Mouse (Mus musculus) embryonic facial prominence, embryonic 10.5 days (tissue): ENCODE data around the gene Sult1e1. TPM values are rescaled to one million over a fixed set of nuclear protein-coding genes. Genes with fewer than 3 reads are reported as not detected.

ENCODE experiments used
- DNase-seq: peaks from one replicate; pipeline ENCODE4 v3.0.0-alpha.2; 2017; ENCODE audit warnings: low spot score
- H3K27ac ChIP-seq: fragments of 300-500 bp; sonication (generic); replicated peaks from 2 replicates; pipeline ENCODE4 v1.5.1; 2016; ENCODE audit warnings: mild to moderate bottlenecking
- H3K27me3 ChIP-seq: fragments of 300-500 bp; sonication (generic); replicated peaks from 2 replicates; pipeline ENCODE4 v1.6.1; 2016; ENCODE audit warnings: low read depth, mild to moderate bottlenecking; ENCODE audit not compliant: poor library complexity, severe bottlenecking
- H3K36me3 ChIP-seq: fragments of 300-500 bp; sonication (generic); replicated peaks from 2 replicates; pipeline ENCODE4 v1.6.1; 2016; ENCODE audit warnings: mild to moderate bottlenecking, moderate library complexity
- H3K4me1 ChIP-seq: fragments of 300-500 bp; sonication (generic); 2 replicates; pipeline ENCODE4 v1.6.1; 2016
- H3K4me3 ChIP-seq: fragments of 300-500 bp; sonication (generic); 2 replicates; pipeline ENCODE4 v1.5.1; 2016; ENCODE audit warnings: mild to moderate bottlenecking, moderate library complexity
- H3K9me3 ChIP-seq: fragments of 300-500 bp; sonication (generic); 2 replicates; pipeline ENCODE4 v1.6.1; 2016; ENCODE audit warnings: mild to moderate bottlenecking
- WGBS: fragments of 180-500 bp; shearing (Covaris S2); methylation state at CpG from one replicate; pipeline ENCODE4 v1.1.7; 2016; 5-methylcytosine and 5-hydroxymethylcytosine counted together
- microRNA-seq: library from miRNA; unstranded; fragments of <30 nt; microRNA quantifications from one replicate; pipeline ENCODE4, GENCODE M21; 2017
- polyA plus RNA-seq: library from polyadenylated mRNA; unstranded; fragments of >200 nt; fragmentation: Nextera tagmentation; extraction: Ambion mirVana; gene quantifications from 2 replicates; pipeline ENCODE4 v1.2.1, GENCODE M21; 2016

The Sult1e1 gene
- polyA plus RNA-seq, 1 experiment from 2014 or later = 1.1 TPM

DNA sequence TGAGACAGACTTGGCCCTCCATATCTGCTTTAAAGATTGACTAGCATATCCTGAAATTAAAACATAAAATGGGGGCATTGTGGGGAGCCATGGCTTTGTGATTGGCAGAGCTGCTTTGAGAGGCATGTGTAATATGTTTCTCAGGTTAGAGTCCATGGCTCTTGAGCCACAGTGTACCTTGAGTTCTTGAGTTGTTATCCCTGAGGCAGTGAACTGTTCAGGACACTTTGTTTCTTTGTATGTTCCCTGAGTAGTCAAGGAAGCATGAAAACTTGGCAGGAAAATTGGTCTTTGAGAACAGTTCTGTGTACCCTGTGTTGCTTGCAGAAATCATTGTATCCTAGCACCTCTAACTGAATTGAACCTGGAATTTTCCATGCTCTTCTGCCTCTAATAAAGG, 28.4 kb downstream of the Sult1e1 start:
- no peaks in the 10 kb centered on the region for H3K27me3 ChIP-seq
- DNase-seq = no peak
- H3K4me1 ChIP-seq = no peaks in the 10 kb centered on the region
- H3K4me3 ChIP-seq = no peak overlapping the region
- H3K36me3 ChIP-seq = no peaks in the 10 kb centered on the region
- no peaks in the 10 kb centered on the region for H3K9me3 ChIP-seq
- no peak overlapping the region for H3K27ac ChIP-seq

DNA sequence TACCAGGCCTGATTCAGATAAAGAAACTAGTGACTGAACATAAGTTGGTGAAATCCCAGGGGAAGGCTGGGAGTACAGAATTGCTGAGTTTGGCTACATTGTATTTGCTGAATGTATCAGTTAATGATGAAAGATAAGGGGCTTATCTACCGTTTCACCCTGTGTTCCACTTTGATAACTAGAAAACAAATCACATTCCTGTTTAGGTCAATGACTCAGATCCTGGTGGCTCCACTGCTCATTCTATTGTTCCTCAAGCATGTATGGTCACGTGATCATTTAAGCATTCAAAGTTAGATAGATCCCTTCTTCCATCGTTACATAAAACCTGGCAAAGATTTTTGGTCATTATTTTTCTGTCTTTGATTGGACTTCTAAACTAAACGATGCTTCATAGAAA, 28.9 kb downstream of the Sult1e1 start:
- 80% methylated on average over 4 of the region's 4 CpGs for WGBS
- Histone ChIP-seq H3K4me3 (no peak overlapping the region), H3K4me1 (no peaks in the 10 kb centered on the region), H3K9me3 (no peaks in the 10 kb centered on the region), H3K27ac (no peak overlapping the region), H3K27me3 (no peaks in the 10 kb centered on the region), H3K36me3 (no peaks in the 10 kb centered on the region)
- DNase-seq = no peak

DNA sequence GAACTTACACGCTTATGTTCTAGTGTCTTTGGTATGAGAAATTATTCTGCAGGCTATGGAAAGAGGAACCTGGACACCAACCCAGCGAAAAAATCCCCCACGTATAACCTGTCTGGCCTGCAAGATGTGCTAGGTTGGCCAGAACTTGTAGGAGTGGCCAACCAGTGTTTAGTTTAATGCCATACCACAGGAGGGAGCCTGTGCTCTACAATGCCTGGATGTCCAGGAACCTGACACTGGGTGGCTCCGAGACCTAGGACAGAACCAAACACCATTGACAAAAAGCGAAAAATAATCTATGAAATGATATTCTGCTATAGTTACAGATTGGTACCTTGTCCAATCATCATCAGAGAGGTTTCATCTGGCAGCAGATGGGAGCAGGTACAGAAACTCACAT, 31.2 kb downstream of the Sult1e1 start:
- no peak overlapping the region for H3K27ac ChIP-seq
- H3K36me3 ChIP-seq = no peaks in the 10 kb centered on the region
- 75% methylated on average over 5 of the region's 5 CpGs for WGBS
- no peaks in the 10 kb centered on the region for H3K9me3 ChIP-seq
- H3K4me3 ChIP-seq = no peak overlapping the region
- H3K27me3 ChIP-seq = no peaks in the 10 kb centered on the region
- no peak for DNase-seq
- H3K4me1 ChIP-seq = no peaks in the 10 kb centered on the region

DNA sequence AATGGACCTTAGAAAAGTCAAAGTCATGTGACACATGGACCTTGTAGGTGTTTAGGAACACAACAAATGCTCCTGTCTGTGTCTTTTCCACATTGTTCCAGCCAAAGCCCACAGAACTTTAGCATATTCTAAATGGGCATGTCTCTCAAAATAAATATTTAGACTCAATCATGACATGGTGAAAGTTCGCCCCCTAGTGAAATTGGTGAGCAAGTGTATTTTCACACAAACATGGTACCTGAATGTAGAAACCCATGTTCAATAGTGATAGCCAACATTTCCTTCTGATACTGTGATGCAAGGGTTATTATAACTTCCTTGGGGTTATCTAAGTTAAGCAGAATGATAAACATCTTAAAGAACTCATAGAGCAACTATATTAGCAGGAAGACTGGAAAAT, 40.5 kb downstream of the Sult1e1 start:
- no peak for DNase-seq
- Histone ChIP-seq H3K4me1 (no peaks in the 10 kb centered on the region), H3K4me3 (no peak overlapping the region), H3K36me3 (no peaks in the 10 kb centered on the region), H3K27me3 (no peaks in the 10 kb centered on the region), H3K27ac (no peak overlapping the region), H3K9me3 (no peaks in the 10 kb centered on the region)
- 33% methylated on average over 1 of the region's 1 CpGs for WGBS

DNA sequence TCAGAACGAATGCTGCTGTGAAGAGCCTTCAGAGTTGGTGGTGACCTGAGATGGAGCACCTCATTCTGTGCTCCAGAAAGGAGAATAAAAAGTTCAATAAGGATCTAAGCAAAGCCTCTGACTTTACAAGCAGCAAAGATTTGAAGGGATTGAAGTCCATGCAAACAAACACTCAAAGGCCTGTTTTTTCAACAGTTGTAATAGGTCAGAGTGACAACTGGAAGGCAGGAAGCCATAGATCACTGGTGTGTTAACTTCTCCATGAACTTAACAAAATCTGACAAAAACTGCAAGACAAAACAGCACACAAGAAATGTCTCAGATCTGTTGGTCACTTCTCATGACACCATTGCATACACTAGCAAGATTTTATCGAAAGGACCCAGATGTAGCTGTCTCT, 53.3 kb downstream of the Sult1e1 start, which contains the start of gene Sult1b1:
TSS of gene Sult1b1 (minus strand) at position 85 of the 400 bp plus-strand sequence.
- H3K27me3 ChIP-seq = no peaks in the 10 kb centered on the region
- no peaks in the 10 kb centered on the region for H3K9me3 ChIP-seq
- 91% methylated on average over 2 of the region's 2 CpGs for whole genome bisulfite sequencing
- no peak within 1 kb of the TSS for H3K27ac ChIP-seq
- no peaks in the 10 kb centered on the region for H3K36me3 ChIP-seq
- no peak for DNase-seq
- H3K4me1 ChIP-seq = no peaks in the 10 kb centered on the region
- H3K4me3 ChIP-seq = no peak within 1 kb of the TSS

DNA sequence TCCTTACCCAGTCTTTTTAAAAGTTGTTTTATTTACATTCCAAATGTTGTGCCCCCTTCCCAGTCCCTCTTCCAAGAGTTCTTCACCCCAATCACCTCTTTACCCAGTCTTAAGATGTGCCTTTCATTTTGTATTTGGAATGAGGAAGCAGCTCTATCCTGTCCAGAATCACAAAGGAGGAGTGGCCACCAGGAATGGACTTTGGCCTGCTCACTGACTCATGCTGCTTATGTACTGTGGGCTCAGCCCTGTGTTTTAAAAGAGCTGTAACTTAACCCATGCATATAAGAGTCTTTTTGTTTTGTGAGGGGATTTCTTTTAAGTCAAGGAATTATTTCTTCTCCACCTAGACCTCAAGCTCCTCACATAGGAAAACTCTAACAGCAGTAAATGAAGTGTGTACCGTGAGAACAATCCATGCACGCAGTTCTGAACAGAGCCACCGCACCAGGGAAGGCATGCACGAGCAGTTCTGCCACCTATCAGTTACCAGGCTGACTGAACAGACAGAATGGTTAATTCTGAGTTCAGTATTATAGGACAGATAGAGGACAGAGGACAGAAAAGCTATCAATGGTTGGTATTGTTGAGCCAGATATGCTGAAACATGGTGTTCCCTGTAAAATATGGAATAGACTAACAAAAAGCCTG, 55.3 kb downstream of the Sult1e1 start:
- DNase-seq = no peak
- WGBS = 62% methylated on average over 4 of the region's 4 CpGs
- no peaks in the 10 kb centered on the region for H3K4me1 ChIP-seq
- no peaks in the 10 kb centered on the region for H3K9me3 ChIP-seq
- no peak overlapping the region for H3K27ac ChIP-seq
- no peaks in the 10 kb centered on the region for H3K27me3 ChIP-seq
- no peak overlapping the region for H3K4me3 ChIP-seq
- no peaks in the 10 kb centered on the region for H3K36me3 ChIP-seq

DNA sequence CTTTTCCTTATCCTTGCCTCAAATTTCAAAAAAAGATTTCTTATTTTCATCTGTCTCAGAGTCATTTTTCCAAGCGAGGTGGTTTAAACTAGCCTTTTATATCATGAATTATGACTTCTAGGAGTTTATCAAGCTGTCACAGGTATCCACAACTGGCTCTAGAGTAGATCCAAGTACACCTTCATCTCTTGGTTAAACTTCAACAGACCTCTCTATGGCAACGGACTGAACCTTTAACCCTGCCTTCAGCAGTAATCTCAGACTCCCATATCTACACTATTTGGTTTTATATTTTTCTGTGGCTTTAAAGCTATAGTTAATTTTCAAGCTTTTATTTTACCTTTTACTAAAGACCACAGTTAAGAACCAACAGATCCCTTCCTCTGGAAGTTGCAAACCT, 59.1 kb downstream of the Sult1e1 start:
- no peak overlapping the region for H3K27ac ChIP-seq
- H3K36me3 ChIP-seq = no peaks in the 10 kb centered on the region
- no peaks in the 10 kb centered on the region for H3K27me3 ChIP-seq
- DNase-seq = no peak
- no peak overlapping the region for H3K4me3 ChIP-seq
- H3K4me1 ChIP-seq = no peaks in the 10 kb centered on the region
- WGBS = 76% methylated on average over 2 of the region's 2 CpGs
- no peaks in the 10 kb centered on the region for H3K9me3 ChIP-seq

Small RNA genes within 50 kb of the gene (microRNA-seq; reads per million reads assigned to microRNA genes)
- not detected for gene Mir3969

Other genes with a start within 250 kb of the Sult1e1 start
- not detected in 2 replicates for gene Ugt2b38, start 167.4 kb downstream of the Sult1e1 start, polyA plus RNA-seq
- 0.10 TPM in 1 of 2 replicates, not detected in the other for gene Ugt2a2, start 109.3 kb downstream of the Sult1e1 start, polyA plus RNA-seq
- gene Gm43638, start 104.8 kb downstream of the Sult1e1 start, polyA plus RNA-seq = not detected in 2 replicates
- not detected in 2 replicates for gene Ugt2a1, start 100.7 kb downstream of the Sult1e1 start, polyA plus RNA-seq
- 0.20 TPM in 1 of 2 replicates, not detected in the other for gene Sult1b1, start 53.4 kb downstream of the Sult1e1 start, polyA plus RNA-seq
- not detected in 2 replicates for gene Sult1d1, start 22.6 kb downstream of the Sult1e1 start, polyA plus RNA-seq
- gene Csn1s1, start 74.6 kb upstream of the Sult1e1 start, polyA plus RNA-seq = not detected in 2 replicates
- gene Csn2, start 108.0 kb upstream of the Sult1e1 start, polyA plus RNA-seq = not detected in 2 replicates
- gene Csn1s2a, start 183.0 kb upstream of the Sult1e1 start, polyA plus RNA-seq = not detected in 2 replicates
- not detected in 2 replicates for gene Csn1s2b, start 216.5 kb upstream of the Sult1e1 start, polyA plus RNA-seq
- gene Prr27, start 234.1 kb upstream of the Sult1e1 start, polyA plus RNA-seq = not detected in 2 replicates